Mouse (Mus musculus) MN1 (cell line): ENCODE results near the gene Gm49661.
A peak's percentile ranks its signal among the peaks of the same experiment; 100 is the strongest.

ENCODE experiments used
- DNase-seq: peaks from one replicate; pipeline ENCODE4 v3.0.0-alpha.2; 2016; ENCODE audit warnings: low spot score

The Gm49661 gene

GRCm38 (mm10) chr8:84984294-84985048 lies 15.2 kb upstream of the Gm49661 start:
- no peak for DNase-seq

GRCm38 (mm10) chr8:84982499-84983011 lies 13.3 kb upstream of the Gm49661 start:
- no peak for DNase-seq

- peak; percentile 64 for DNase-seq
Observed at GRCm38 (mm10) chr8:84981644-84982498, 12.6 kb upstream of the Gm49661 start.

GRCm38 (mm10) chr8:84980622-84981358 lies 11.6 kb upstream of the Gm49661 start:
- peak; percentile 95 for DNase-seq

- peak; percentile 98 for DNase-seq
Observed at GRCm38 (mm10) chr8:84979599-84980421, 10.6 kb upstream of the Gm49661 start.

- peak; percentile 98 for DNase-seq
Observed at GRCm38 (mm10) chr8:84978248-84978940, 9.2 kb upstream of the Gm49661 start, which contains the start of gene Junb. TSS of gene Junb (minus strand) at chr8:84978718.

GRCm38 (mm10) chr8:84977435-84978247 lies 8.4 kb upstream of the Gm49661 start:
- peak; percentile 83 for DNase-seq

GRCm38 (mm10) chr8:84976763-84977434 lies 7.7 kb upstream of the Gm49661 start:
- DNase-seq, result no peak

- peak; percentile 99 for DNase-seq
Observed at GRCm38 (mm10) chr8:84976031-84976762, 7.0 kb upstream of the Gm49661 start.

- DNase-seq, result peak; percentile 75
Observed at GRCm38 (mm10) chr8:84975434-84975833, 6.2 kb upstream of the Gm49661 start.

GRCm38 (mm10) chr8:84974543-84975142 lies 5.4 kb upstream of the Gm49661 start:
- DNase-seq, result no peak

- peak; percentile 88 for DNase-seq
Observed at GRCm38 (mm10) chr8:84973803-84974542, 4.7 kb upstream of the Gm49661 start.

GRCm38 (mm10) chr8:84973079-84973478 lies 3.8 kb upstream of the Gm49661 start:
- peak; percentile 16 for DNase-seq

- DNase-seq, result no peak
Observed at GRCm38 (mm10) chr8:84970913-84971312, 1.7 kb upstream of the Gm49661 start.

- DNase-seq, result peak; percentile 49
Observed at GRCm38 (mm10) chr8:84970135-84970790, 1.0 kb upstream of the Gm49661 start.

- peak; percentile 56 for DNase-seq
Observed at GRCm38 (mm10) chr8:84968650-84969049, 583 bp downstream of the Gm49661 start.
